Mouse (Mus musculus) natural killer cell, adult 2 months (primary cell): ENCODE data around the gene Bpifb9a.
"Not testable (repeated sequence)": the region's sequence is repeated elsewhere in the genome, so short reads cannot be mapped to it uniquely, and the experiment has no call there.

Experiments
- DNase-seq, 2 experiments: peaks; one replicate each; pipeline ENCODE4 v3.0.0; 2022; ENCODE audit warnings: low spot score in 2 of 2

The Bpifb9a gene

GRCm38 (mm10) chr2:154306927-154307326, 49.3 kb downstream of the Bpifb9a start, which contains the start of gene Bpifb9b:
Bpifb9b (plus strand) TSS chr2:154307227.
- not testable (repeated sequence) for DNase-seq

GRCm38 (mm10) chr2:154313771-154314170, 56.1 kb downstream of the Bpifb9a start:
- DNase-seq, result not testable (repeated sequence)
